Mouse (Mus musculus) forebrain, postnatal 0 days (tissue): Measurements from ENCODE around the gene Olfr446. TPM values are rescaled to one million over a fixed set of nuclear protein-coding genes. Genes with fewer than 3 reads are reported as not detected.

ENCODE experiments used
- ATAC-seq: fragments of 200-750 bp; cut with Nextera tagmentation; 2 replicates; pipeline ENCODE4 v1.8.0; 2017; ENCODE audit warnings: mild to moderate bottlenecking, moderate library complexity
- DNase-seq: peaks from one replicate; pipeline ENCODE4 v3.0.0-alpha.2; 2015
- H3K27ac ChIP-seq: fragments of 300-500 bp; sonication (generic); 2 replicates; pipeline ENCODE4 v1.5.1; 2014; ENCODE audit warnings: low read depth, mild to moderate bottlenecking, antibody characterized with exemption, low read length, moderate library complexity, mixed read lengths
- H3K27me3 ChIP-seq: fragments of 300-500 bp; sonication (generic); 2 replicates; pipeline ENCODE4 v1.6.1; 2014; ENCODE audit warnings: mild to moderate bottlenecking, low read length, mixed read lengths; ENCODE audit not compliant: insufficient read depth
- H3K36me3 ChIP-seq: fragments of 300-500 bp; sonication (generic); 2 replicates; pipeline ENCODE4 v1.6.1; 2014; ENCODE audit warnings: mild to moderate bottlenecking, moderate library complexity; ENCODE audit not compliant: insufficient read depth
- H3K4me1 ChIP-seq: fragments of 300-500 bp; sonication (generic); 2 replicates; pipeline ENCODE4 v1.6.1; 2014; ENCODE audit warnings: antibody characterized with exemption; ENCODE audit not compliant: insufficient read depth
- H3K4me2 ChIP-seq: fragments of 300-500 bp; sonication (generic); 2 replicates; pipeline ENCODE4 v1.6.1; 2014; ENCODE audit warnings: low read depth, mild to moderate bottlenecking, moderate library complexity
- H3K4me3 ChIP-seq: fragments of 300-500 bp; sonication (generic); 2 replicates; pipeline ENCODE4 v1.5.1; 2014; ENCODE audit warnings: low read depth, low read length, mixed read lengths
- H3K9ac ChIP-seq: fragments of 300-500 bp; sonication (generic); 2 replicates; pipeline ENCODE4 v1.6.1; 2014; ENCODE audit warnings: mild to moderate bottlenecking
- H3K9me3 ChIP-seq: fragments of 300-500 bp; sonication (generic); 2 replicates; pipeline ENCODE4 v1.6.1; 2016; ENCODE audit warnings: low read length
- CTCF ChIP-seq: sonication (generic); IDR thresholded peaks from 2 replicates; pipeline ENCODE4 v1.5.1; 2016; ENCODE audit warnings: antibody characterized with exemption, control low read depth, low read depth
- WGBS: fragments of 180-500 bp; shearing (Covaris S2); extraction: QIAGEN DNeasy Blood & Tissue Kit; methylation state at CpG from one replicate; pipeline ENCODE4 v1.1.7; 2014; 5-methylcytosine and 5-hydroxymethylcytosine counted together
- polyA plus RNA-seq: library from polyadenylated mRNA; unstranded; fragments of >200 nt; fragmentation: Nextera tagmentation; extraction: Ambion mirVana; gene quantifications from 2 replicates; pipeline ENCODE4 v1.2.1, GENCODE M21; 2015
- total RNA-seq: library from RNA; depleted of rRNA; stranded (reverse); fragments of >200 nt; gene quantifications from 2 replicates; pipeline ENCODE4 v1.2.3, GENCODE M21; 2014; rRNA removed

Gene Olfr446
- total RNA-seq (not detected in 2 replicates), polyA plus RNA-seq (not detected in 2 replicates)

GRCm38 (mm10) chr6:42921077-42921476 lies at the start of gene Olfr446:
Gene Olfr446, plus strand, starts transcription at chr6:42921377.
- no peaks in the 10 kb centered on the region for H3K4me1 ChIP-seq
- 70% methylated on average over 2 of the region's 2 CpGs for WGBS
- DNase-seq (no peak), ATAC-seq (no peak)
- H3K4me2 ChIP-seq = no peak within 1 kb of the TSS
- no peaks in the 10 kb centered on the region for H3K27me3 ChIP-seq
- TF ChIP-seq CTCF = no peak
- no peak within 1 kb of the TSS for H3K27ac ChIP-seq
- no peak within 1 kb of the TSS for H3K4me3 ChIP-seq
- H3K36me3 ChIP-seq = no peaks in the 10 kb centered on the region
- no peaks in the 10 kb centered on the region for H3K9me3 ChIP-seq
- H3K9ac ChIP-seq = no peak within 1 kb of the TSS

GRCm38 (mm10) chr6:42876323-42876722 lies 44.9 kb upstream of the Olfr446 start:
- DNase-seq = no peak
- no peak overlapping the region for H3K9ac ChIP-seq
- H3K27ac ChIP-seq = no peak overlapping the region
- H3K27me3 ChIP-seq = no peaks in the 10 kb centered on the region
- peak; percentile 56; the same call in 1 of the 2 replicates for ATAC-seq
- TF ChIP-seq CTCF = no peak
- no peaks in the 10 kb centered on the region for H3K9me3 ChIP-seq
- H3K4me1 ChIP-seq = no peaks in the 10 kb centered on the region
- H3K4me3 ChIP-seq = no peak overlapping the region
- H3K4me2 ChIP-seq = no peak overlapping the region
- no peaks in the 10 kb centered on the region for H3K36me3 ChIP-seq

DNA sequence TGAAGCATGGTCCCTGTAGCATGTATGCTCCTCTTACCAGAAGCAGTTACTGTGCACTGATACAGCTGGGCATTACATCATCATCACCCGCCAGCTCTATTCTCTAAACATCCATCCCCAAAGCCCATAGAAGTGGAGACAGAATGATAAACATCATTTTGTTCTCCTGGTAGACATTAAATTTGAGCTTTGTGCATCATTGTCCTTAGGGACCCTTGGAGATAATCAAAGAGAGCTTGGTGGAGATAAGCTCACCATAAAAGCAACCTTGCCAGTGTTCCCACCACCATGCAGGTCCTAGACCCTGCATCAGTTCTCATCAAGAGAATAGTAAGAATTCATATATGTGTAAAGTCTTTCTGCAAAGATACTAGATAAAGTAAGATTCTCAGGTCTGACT lies 31.0 kb upstream of the Olfr446 start, which contains the start of gene Olfr448:
Gene Olfr448, plus strand, starts transcription at position 301 of the 400 bp plus-strand sequence.
- Histone ChIP-seq H3K4me1 (no peaks in the 10 kb centered on the region), H3K27me3 (no peaks in the 10 kb centered on the region), H3K27ac (no peak within 1 kb of the TSS), H3K4me2 (no peak within 1 kb of the TSS), H3K9me3 (no peaks in the 10 kb centered on the region), H3K9ac (no peak within 1 kb of the TSS), H3K36me3 (no peaks in the 10 kb centered on the region), H3K4me3 (no peak within 1 kb of the TSS)
- no peak for DNase-seq
- TF ChIP-seq CTCF = no peak
- WGBS = 92% methylated on average over 1 of the region's 1 CpGs
- ATAC-seq = no peak

DNA sequence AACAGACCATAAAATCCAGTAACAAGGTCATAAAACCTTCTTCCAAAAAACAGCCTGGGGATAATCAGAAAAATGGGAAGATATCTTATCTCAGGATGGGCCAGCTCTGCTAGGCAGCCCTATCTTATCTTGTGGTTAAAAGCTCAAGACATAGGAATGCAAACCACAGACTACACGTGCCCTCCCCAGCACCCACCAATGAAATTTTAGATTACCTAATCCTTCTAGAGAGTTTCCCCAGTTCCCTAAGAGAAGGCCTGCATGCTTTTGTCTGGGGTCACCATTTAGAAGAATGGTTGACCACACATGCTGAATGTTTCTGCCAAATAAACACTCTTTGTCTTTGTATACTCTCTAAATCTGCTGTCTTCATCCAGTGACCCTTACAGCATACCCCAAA lies 20.8 kb upstream of the Olfr446 start:
- no peaks in the 10 kb centered on the region for H3K9me3 ChIP-seq
- WGBS = 9% methylated on average over 1 of the region's 1 CpGs
- DNase-seq = no peak
- H3K9ac ChIP-seq = no peak overlapping the region
- H3K36me3 ChIP-seq = no peaks in the 10 kb centered on the region
- no peak overlapping the region for H3K4me2 ChIP-seq
- H3K4me3 ChIP-seq = no peak overlapping the region
- no peaks in the 10 kb centered on the region for H3K27me3 ChIP-seq
- H3K27ac ChIP-seq = no peak overlapping the region
- H3K4me1 ChIP-seq = no peaks in the 10 kb centered on the region
- TF ChIP-seq CTCF = no peak
- no peak for ATAC-seq

- no peaks in the 10 kb centered on the region for H3K4me1 ChIP-seq
- no peaks in the 10 kb centered on the region for H3K9me3 ChIP-seq
- H3K4me2 ChIP-seq = no peak within 1 kb of the TSS
- no peaks in the 10 kb centered on the region for H3K27me3 ChIP-seq
- H3K9ac ChIP-seq = no peak within 1 kb of the TSS
- TF ChIP-seq CTCF = no peak
- ATAC-seq = no peak
- H3K27ac ChIP-seq = no peak within 1 kb of the TSS
- no peaks in the 10 kb centered on the region for H3K36me3 ChIP-seq
- no peak within 1 kb of the TSS for H3K4me3 ChIP-seq
- DNase-seq = no peak
Observed at GRCm38 (mm10) chr6:42908578-42908977, 12.6 kb upstream of the Olfr446 start, which contains the start of gene Olfr447. Gene Olfr447, plus strand, starts transcription at chr6:42908878.

GRCm38 (mm10) chr6:42948767-42949166 lies 27.6 kb downstream of the Olfr446 start, which contains the start of gene Olfr444:
Gene Olfr444, plus strand, starts transcription at chr6:42949067.
- no peaks in the 10 kb centered on the region for H3K9me3 ChIP-seq
- no peak within 1 kb of the TSS for H3K4me2 ChIP-seq
- no peak within 1 kb of the TSS for H3K4me3 ChIP-seq
- H3K27me3 ChIP-seq = no peaks in the 10 kb centered on the region
- ATAC-seq (no peak), DNase-seq (no peak)
- 88% methylated on average over 1 of the region's 1 CpGs for WGBS
- TF ChIP-seq CTCF = no peak
- no peaks in the 10 kb centered on the region for H3K36me3 ChIP-seq
- H3K27ac ChIP-seq = no peak within 1 kb of the TSS
- H3K9ac ChIP-seq = no peak within 1 kb of the TSS
- no peaks in the 10 kb centered on the region for H3K4me1 ChIP-seq

DNA sequence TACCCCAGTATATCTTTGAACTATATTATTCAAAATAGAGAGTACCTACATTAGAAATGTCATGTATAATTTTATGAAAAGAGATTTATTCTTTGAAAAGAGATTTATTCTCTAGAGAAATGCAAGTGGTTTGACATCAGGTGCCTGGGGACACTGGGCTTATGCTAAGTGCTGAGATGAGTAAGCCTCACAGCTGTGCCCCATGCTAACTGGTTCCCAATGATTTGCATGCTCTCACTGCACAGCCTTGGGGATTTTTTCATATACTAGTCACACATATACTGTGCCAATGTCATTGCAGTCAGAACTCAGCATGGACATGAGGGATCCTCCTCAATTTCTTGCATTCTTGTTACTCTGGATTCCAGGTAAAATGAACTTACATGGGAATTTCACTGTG lies 59.2 kb downstream of the Olfr446 start:
- H3K9ac ChIP-seq = no peak overlapping the region
- H3K27ac ChIP-seq = no peak overlapping the region
- no peaks in the 10 kb centered on the region for H3K4me1 ChIP-seq
- H3K27me3 ChIP-seq = no peaks in the 10 kb centered on the region
- H3K4me3 ChIP-seq = no peak overlapping the region
- no peaks in the 10 kb centered on the region for H3K9me3 ChIP-seq
- no peak for TF ChIP-seq CTCF
- no peak for DNase-seq
- no peak for ATAC-seq
- no peak overlapping the region for H3K4me2 ChIP-seq
- no peaks in the 10 kb centered on the region for H3K36me3 ChIP-seq

Other genes starting within 250 kb of the Olfr446 start
- gene Tcaf1, start 211.3 kb upstream of the Olfr446 start, total RNA-seq = 242 and 286 TPM in 2 replicates
- gene Tcaf1, start 211.3 kb upstream of the Olfr446 start, polyA plus RNA-seq = 147 and 183 TPM in 2 replicates
- gene Olfr453, start 182.0 kb upstream of the Olfr446 start, total RNA-seq = not detected in 2 replicates
- gene Olfr453, start 182.0 kb upstream of the Olfr446 start, polyA plus RNA-seq = not detected in 2 replicates
- not detected in 2 replicates for gene Olfr38, start 165.0 kb upstream of the Olfr446 start, total RNA-seq
- not detected in 2 replicates for gene Olfr38, start 165.0 kb upstream of the Olfr446 start, polyA plus RNA-seq
- gene Olfr452, start 136.3 kb upstream of the Olfr446 start, total RNA-seq = not detected in 2 replicates
- not detected in 2 replicates for gene Olfr452, start 136.3 kb upstream of the Olfr446 start, polyA plus RNA-seq
- gene Olfr450, start 109.4 kb upstream of the Olfr446 start, total RNA-seq = not detected in 2 replicates
- not detected in 2 replicates for gene Olfr450, start 109.4 kb upstream of the Olfr446 start, polyA plus RNA-seq
- not detected in 2 replicates for gene Olfr449, start 87.0 kb upstream of the Olfr446 start, total RNA-seq
- not detected in 2 replicates for gene Olfr449, start 87.0 kb upstream of the Olfr446 start, polyA plus RNA-seq
- gene Olfr448, start 30.9 kb upstream of the Olfr446 start, total RNA-seq = not detected in 2 replicates
- not detected in 2 replicates for gene Olfr448, start 30.9 kb upstream of the Olfr446 start, polyA plus RNA-seq
- gene Olfr447, start 12.5 kb upstream of the Olfr446 start, total RNA-seq = not detected in 2 replicates
- not detected in 2 replicates for gene Olfr447, start 12.5 kb upstream of the Olfr446 start, polyA plus RNA-seq
- gene Olfr444, start 27.7 kb downstream of the Olfr446 start, total RNA-seq = not detected in 2 replicates
- gene Olfr444, start 27.7 kb downstream of the Olfr446 start, polyA plus RNA-seq = not detected in 2 replicates
- gene Olfr441, start 185.0 kb downstream of the Olfr446 start, total RNA-seq = not detected in 2 replicates
- not detected in 2 replicates for gene Olfr441, start 185.0 kb downstream of the Olfr446 start, polyA plus RNA-seq
- 0.15 and 0.19 TPM in 2 replicates for gene Olfr237-ps1, start 225.2 kb downstream of the Olfr446 start, total RNA-seq
- not detected in 2 replicates for gene Olfr237-ps1, start 225.2 kb downstream of the Olfr446 start, polyA plus RNA-seq
- not detected in 2 replicates for gene Olfr437, start 241.9 kb downstream of the Olfr446 start, total RNA-seq
- not detected in 2 replicates for gene Olfr437, start 241.9 kb downstream of the Olfr446 start, polyA plus RNA-seq